ENCODE assay signal across 18 mouse cellular contexts in the genomic region with DNA sequence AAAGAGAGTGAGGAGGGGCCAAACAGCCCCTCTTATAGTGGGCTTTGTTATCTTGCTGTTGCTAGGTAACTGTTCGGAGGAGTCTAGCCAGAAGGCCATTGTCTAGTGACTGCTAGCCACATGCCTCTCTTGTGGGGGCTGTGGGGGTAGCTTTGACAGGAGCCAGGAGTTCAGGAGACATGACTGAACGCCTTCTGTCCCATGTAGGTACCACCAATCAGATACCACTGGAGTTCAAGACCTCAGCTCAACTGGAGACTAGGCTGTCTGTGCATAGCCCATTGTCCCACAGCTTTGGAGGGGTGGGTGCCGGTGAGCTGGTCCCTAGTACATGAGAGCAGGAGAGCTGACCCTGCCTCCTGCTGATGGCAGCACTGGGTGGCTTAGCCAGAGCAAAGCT.
DNase-seq lines count a peak whose midpoint lies in the region; ATAC-seq and TF ChIP-seq lines count a peak whose summit lies in the region.
"Had no signal": no experiment of that assay in that cellular context is flagged by ENCODE, and none has a peak within 500 bp of the region (broad histone marks: within the 10 kb centered on the region; RNA-seq: fewer than 3 reads in every experiment).

No protein-coding gene starts in this region.

- peak overlapping the region; percentile 88 for H3K27ac ChIP-seq in hindbrain, embryonic 10.5 days
- no peak overlapping the region for H3K27ac ChIP-seq in hindbrain, postnatal 0 days
- H3K27ac ChIP-seq in embryonic facial prominence, embryonic 10.5 days (replicated peaks) = peak overlapping the region; percentile 55
- H3K27ac ChIP-seq: gastrocnemius, adult 2 months; heart, adult 2 months; lung, embryonic 15.5 days had no signal

- WGBS in hindbrain, embryonic 10.5 days = 25% methylated on average over 3 of the region's 3 CpGs
- WGBS in hindbrain, postnatal 0 days = 27% methylated on average over 3 of the region's 3 CpGs
- 58% methylated on average over 3 of the region's 3 CpGs for WGBS in embryonic facial prominence, embryonic 10.5 days

- H3K9ac ChIP-seq in hindbrain, postnatal 0 days (replicated peaks; ENCODE audit: low read length) = no peak overlapping the region
- H3K9ac ChIP-seq: lung, embryonic 15.5 days had no signal

- 0 out of 2 replicates have a peak, but pooled peaks cover 2% of the 10 kb centered on the region for H3K9me3 ChIP-seq in hindbrain, embryonic 10.5 days
- H3K9me3 ChIP-seq in hindbrain, postnatal 0 days (ENCODE audit: low read length) = no peaks in the 10 kb centered on the region
- no peaks in the 10 kb centered on the region for H3K9me3 ChIP-seq in embryonic facial prominence, embryonic 10.5 days
- H3K9me3 ChIP-seq: lung, embryonic 15.5 days had no signal

- H3K4me1 ChIP-seq in hindbrain, embryonic 10.5 days (replicated peaks) = peaks cover 35% of the 10 kb centered on the region
- no peaks in the 10 kb centered on the region for H3K4me1 ChIP-seq in hindbrain, postnatal 0 days (ENCODE audit: insufficient read depth, low read length)
- peaks cover 36% of the 10 kb centered on the region for H3K4me1 ChIP-seq in embryonic facial prominence, embryonic 10.5 days
- H3K4me1 ChIP-seq: lung, embryonic 15.5 days had no signal

- H3K27me3 ChIP-seq in hindbrain, embryonic 10.5 days (ENCODE audit: insufficient read depth, poor library complexity, severe bottlenecking) = no peaks in the 10 kb centered on the region
- no peaks in the 10 kb centered on the region for H3K27me3 ChIP-seq in hindbrain, postnatal 0 days (ENCODE audit: insufficient read depth, low read length)
- H3K27me3 ChIP-seq in embryonic facial prominence, embryonic 10.5 days (replicated peaks; ENCODE audit: low read depth, poor library complexity, severe bottlenecking) = no peaks in the 10 kb centered on the region
- H3K27me3 ChIP-seq: lung, embryonic 15.5 days; Patski had no signal

- DNase-seq in hindbrain, embryonic 10.5 days (ENCODE audit: low spot score) = peak; percentile 66
- DNase-seq in hindbrain, postnatal 0 days (ENCODE audit: low spot score) = no peak
- peak; percentile 19 for DNase-seq in embryonic facial prominence, embryonic 10.5 days (ENCODE audit: low spot score)
- DNase-seq in mesoderm, embryonic 11.5 days (ENCODE audit: low read depth, low spot score) = peak; percentile 39
- DNase-seq in retina, embryonic 14.5 days (ENCODE audit: low spot score) = peak; percentile 43
- DNase-seq in adrenal gland, postnatal 14 days = no peak
- DNase-seq in left cerebral cortex, postnatal 4 days = no peak
- no peak for DNase-seq in thymus, postnatal 36 days
- DNase-seq: B cell, adult 2 months; cerebellum, postnatal 14 days; gastrocnemius, adult 2 months; heart, adult 2 months; kidney, adult 11 months; kidney, postnatal 25 days; thymus, postnatal 4 days had no signal

- TF ChIP-seq CTCF in hindbrain, postnatal 0 days (IDR thresholded peaks at IDR 0.05; ENCODE audit: low read depth) = no peak

- ATAC-seq in hindbrain, postnatal 0 days = no peak
- ATAC-seq: Patski had no signal

- H3K4me3 ChIP-seq in hindbrain, embryonic 10.5 days = no peak overlapping the region
- H3K4me3 ChIP-seq in hindbrain, postnatal 0 days (ENCODE audit: low read length) = no peak overlapping the region
- no peak overlapping the region for H3K4me3 ChIP-seq in embryonic facial prominence, embryonic 10.5 days
- H3K4me3 ChIP-seq: gastrocnemius, adult 2 months; heart, adult 2 months; lung, embryonic 15.5 days had no signal

- no peak overlapping the region for H3K4me2 ChIP-seq in hindbrain, postnatal 0 days (ENCODE audit: low read depth, low read length)
- H3K4me2 ChIP-seq: liver, embryonic 11.5 days; lung, embryonic 15.5 days had no signal

- no peaks in the 10 kb centered on the region for H3K36me3 ChIP-seq in hindbrain, embryonic 10.5 days
- no peaks in the 10 kb centered on the region for H3K36me3 ChIP-seq in hindbrain, postnatal 0 days (ENCODE audit: insufficient read depth, low read length)
- no peaks in the 10 kb centered on the region for H3K36me3 ChIP-seq in embryonic facial prominence, embryonic 10.5 days (replicated peaks)
- H3K36me3 ChIP-seq: lung, embryonic 15.5 days had no signal

- intact Hi-C loops in left cerebral cortex, postnatal 4 days (cut with DNase I) = no loop called here

Comparison
In these comparisons a context has a peak if more than half of its experiments do, and no peak if none do; other contexts are left out.
1. DNase-seq: peak in hindbrain, embryonic 10.5 days (single experiment), embryonic facial prominence, embryonic 10.5 days (single experiment), mesoderm, embryonic 11.5 days (single experiment) and retina, embryonic 14.5 days (single experiment); none in hindbrain, postnatal 0 days (single experiment), adrenal gland, postnatal 14 days (single experiment), left cerebral cortex, postnatal 4 days (single experiment) and thymus, postnatal 36 days (0 of 2).